Mouse (Mus musculus): Measurements from ENCODE around the gene Bcl11a. TPM values are rescaled to one million over a fixed set of nuclear protein-coding genes. Genes with fewer than 3 reads are reported as not detected.

The Bcl11a gene
- polyA plus RNA-seq, 1 experiment from 2014 or later, result 62.4 TPM

GRCm38 (mm10) chr11:24074021-24074591, 3.8 kb upstream of the Bcl11a start:
- peaks cover 30% of the 10 kb centered on the region for H3K4me1 ChIP-seq
- peaks cover 53% of the 10 kb centered on the region for H3K27me3 ChIP-seq (replicated peaks; ENCODE audit: low read depth, poor library complexity, severe bottlenecking)
- H3K4me3 ChIP-seq, result peak overlapping the region; percentile 88
- H3K9me3 ChIP-seq, result no peaks in the 10 kb centered on the region
- 1% methylated on average over 18 of the region's 18 CpGs for WGBS
- H3K27ac ChIP-seq (replicated peaks), result no peak overlapping the region
- peak; percentile 59 for DNase-seq (ENCODE audit: low spot score)
- no peaks in the 10 kb centered on the region for H3K36me3 ChIP-seq (replicated peaks)

- peaks cover 31% of the 10 kb centered on the region for H3K4me1 ChIP-seq
- under 1% methylated on average over 11 of the region's 11 CpGs for WGBS
- H3K27me3 ChIP-seq (replicated peaks; ENCODE audit: low read depth, poor library complexity, severe bottlenecking), result peaks cover 53% of the 10 kb centered on the region
- DNase-seq (ENCODE audit: low spot score), result peak; percentile 56
- H3K36me3 ChIP-seq (replicated peaks), result no peaks in the 10 kb centered on the region
- no peaks in the 10 kb centered on the region for H3K9me3 ChIP-seq
- peak within 1 kb of the TSS; percentile 88 for H3K4me3 ChIP-seq
- peak within 1 kb of the TSS; percentile 95 for H3K27ac ChIP-seq (replicated peaks)
These were observed 3.2 kb upstream of the Bcl11a start, which contains the start of gene A830031A19Rik for GRCm38 (mm10) chr11:24074634-24075104. Gene A830031A19Rik (minus strand): TSS chr11:24075054.

GRCm38 (mm10) chr11:24075486-24076126, 2.2 kb upstream of the Bcl11a start:
- Histone ChIP-seq H3K27ac (replicated peaks) (peak overlapping the region; percentile 95), H3K36me3 (replicated peaks) (no peaks in the 10 kb centered on the region), H3K27me3 (replicated peaks; ENCODE audit: low read depth, poor library complexity, severe bottlenecking) (peaks cover 45% of the 10 kb centered on the region), H3K4me3 (peak overlapping the region; percentile 88), H3K4me1 (peaks cover 41% of the 10 kb centered on the region), H3K9me3 (no peaks in the 10 kb centered on the region)
- DNase-seq (ENCODE audit: low spot score), result no peak
- 1% methylated on average over 17 of the region's 17 CpGs for WGBS

GRCm38 (mm10) chr11:24076127-24076650, 1.7 kb upstream of the Bcl11a start:
- Histone ChIP-seq H3K36me3 (replicated peaks) (no peaks in the 10 kb centered on the region), H3K9me3 (no peaks in the 10 kb centered on the region), H3K4me3 (peak overlapping the region; percentile 88), H3K4me1 (peaks cover 42% of the 10 kb centered on the region), H3K27ac (replicated peaks) (peak overlapping the region; percentile 95), H3K27me3 (replicated peaks; ENCODE audit: low read depth, poor library complexity, severe bottlenecking) (peaks cover 40% of the 10 kb centered on the region)
- DNase-seq (ENCODE audit: low spot score), result peak; percentile 87
- under 1% methylated on average over 32 of the region's 32 CpGs for WGBS

- WGBS, result under 1% methylated on average over 58 of the region's 59 CpGs
- H3K4me3 ChIP-seq, result peak overlapping the region; percentile 88
- H3K27ac ChIP-seq (replicated peaks), result peak overlapping the region; percentile 95
- H3K9me3 ChIP-seq, result no peaks in the 10 kb centered on the region
- peak; percentile 84 for DNase-seq (ENCODE audit: low spot score)
- H3K27me3 ChIP-seq (replicated peaks; ENCODE audit: low read depth, poor library complexity, severe bottlenecking), result peaks cover 31% of the 10 kb centered on the region
- H3K4me1 ChIP-seq, result peaks cover 46% of the 10 kb centered on the region
- no peaks in the 10 kb centered on the region for H3K36me3 ChIP-seq (replicated peaks)
These were observed 780 bp upstream of the Bcl11a start for GRCm38 (mm10) chr11:24076821-24077730.

GRCm38 (mm10) chr11:24078706-24079316, 955 bp downstream of the Bcl11a start:
- H3K9me3 ChIP-seq, result no peaks in the 10 kb centered on the region
- H3K4me3 ChIP-seq, result peak overlapping the region; percentile 88
- no peaks in the 10 kb centered on the region for H3K36me3 ChIP-seq (replicated peaks)
- peaks cover 25% of the 10 kb centered on the region for H3K27me3 ChIP-seq (replicated peaks; ENCODE audit: low read depth, poor library complexity, severe bottlenecking)
- H3K4me1 ChIP-seq, result peaks cover 57% of the 10 kb centered on the region
- under 1% methylated on average over 38 of the region's 38 CpGs for WGBS
- peak overlapping the region; percentile 95 for H3K27ac ChIP-seq (replicated peaks)
- DNase-seq (ENCODE audit: low spot score), result peak; percentile 77

- H3K9me3 ChIP-seq, result no peaks in the 10 kb centered on the region
- DNase-seq (ENCODE audit: low spot score), result peak; percentile 80
- WGBS, result under 1% methylated on average over 43 of the region's 43 CpGs
- H3K27ac ChIP-seq (replicated peaks), result peak overlapping the region; percentile 95
- peak overlapping the region; percentile 88 for H3K4me3 ChIP-seq
- no peaks in the 10 kb centered on the region for H3K36me3 ChIP-seq (replicated peaks)
- peaks cover 17% of the 10 kb centered on the region for H3K27me3 ChIP-seq (replicated peaks; ENCODE audit: low read depth, poor library complexity, severe bottlenecking)
- peaks cover 55% of the 10 kb centered on the region for H3K4me1 ChIP-seq
These were observed 1.8 kb downstream of the Bcl11a start for GRCm38 (mm10) chr11:24079392-24080391.

GRCm38 (mm10) chr11:24080541-24080940, 2.7 kb downstream of the Bcl11a start:
- peak overlapping the region; percentile 95 for H3K27ac ChIP-seq (replicated peaks)
- peaks cover 53% of the 10 kb centered on the region for H3K4me1 ChIP-seq
- H3K9me3 ChIP-seq, result no peaks in the 10 kb centered on the region
- peak overlapping the region; percentile 88 for H3K4me3 ChIP-seq
- peaks cover 13% of the 10 kb centered on the region for H3K27me3 ChIP-seq (replicated peaks; ENCODE audit: low read depth, poor library complexity, severe bottlenecking)
- peak; percentile 86 for DNase-seq (ENCODE audit: low spot score)
- H3K36me3 ChIP-seq (replicated peaks), result peaks cover 6% of the 10 kb centered on the region
- 0% methylated on average over 30 of the region's 30 CpGs for WGBS

- Histone ChIP-seq H3K4me1 (peaks cover 52% of the 10 kb centered on the region), H3K27me3 (replicated peaks; ENCODE audit: low read depth, poor library complexity, severe bottlenecking) (peaks cover 18% of the 10 kb centered on the region), H3K9me3 (no peaks in the 10 kb centered on the region), H3K27ac (replicated peaks) (peak overlapping the region; percentile 95), H3K4me3 (peak overlapping the region; percentile 88), H3K36me3 (replicated peaks) (peaks cover 12% of the 10 kb centered on the region)
- DNase-seq (ENCODE audit: low spot score), result peak; percentile 87
- under 1% methylated on average over 35 of the region's 35 CpGs for WGBS
These were observed 3.3 kb downstream of the Bcl11a start for GRCm38 (mm10) chr11:24081016-24081686.

GRCm38 (mm10) chr11:24081687-24082384, 4.0 kb downstream of the Bcl11a start:
- H3K4me3 ChIP-seq, result peak overlapping the region; percentile 88
- H3K27ac ChIP-seq (replicated peaks), result peak overlapping the region; percentile 95
- no peaks in the 10 kb centered on the region for H3K9me3 ChIP-seq
- peaks cover 19% of the 10 kb centered on the region for H3K36me3 ChIP-seq (replicated peaks)
- H3K27me3 ChIP-seq (replicated peaks; ENCODE audit: low read depth, poor library complexity, severe bottlenecking), result peaks cover 18% of the 10 kb centered on the region
- H3K4me1 ChIP-seq, result peaks cover 53% of the 10 kb centered on the region
- DNase-seq (ENCODE audit: low spot score), result peak; percentile 81
- WGBS, result under 1% methylated on average over 43 of the region's 43 CpGs
